Mouse (Mus musculus): Measurements from ENCODE around the gene Zbtb5.
"Not testable (repeated sequence)": the region's sequence is repeated elsewhere in the genome, so short reads cannot be mapped to it uniquely, and the experiment has no call there.

Zbtb5 gene

GRCm38 (mm10) chr4:44970612-44971110 lies 41.6 kb downstream of the Zbtb5 start:
- DNase-seq (ENCODE audit: low spot score in 2 of 2): peak in 1 of 2 experiments; percentile 25

- DNase-seq (ENCODE audit: low spot score in 2 of 2): no peak
Observed at GRCm38 (mm10) chr4:44970056-44970455, 42.2 kb downstream of the Zbtb5 start.

DNA sequence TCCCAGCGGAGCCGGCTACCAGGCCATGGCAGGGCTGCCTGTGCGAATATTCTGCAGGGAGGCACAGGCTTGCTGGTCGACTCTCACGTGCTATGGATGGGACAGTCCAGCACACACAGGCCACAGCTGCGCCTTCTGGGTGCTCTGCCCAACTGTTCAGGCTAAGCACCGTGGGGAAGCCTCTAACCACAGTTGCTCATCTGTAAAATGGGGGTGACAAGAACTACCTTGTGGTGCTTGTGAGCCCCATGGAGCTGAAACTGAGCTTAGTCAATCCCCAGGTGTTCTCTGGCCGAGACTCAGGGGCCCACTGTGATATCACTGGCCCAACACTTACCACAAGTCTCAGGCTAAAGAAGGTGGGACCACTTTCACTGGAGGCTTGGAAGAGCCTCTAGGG lies 44.8 kb downstream of the Zbtb5 start:
- no peak for DNase-seq (ENCODE audit: low spot score in 2 of 2)

DNA sequence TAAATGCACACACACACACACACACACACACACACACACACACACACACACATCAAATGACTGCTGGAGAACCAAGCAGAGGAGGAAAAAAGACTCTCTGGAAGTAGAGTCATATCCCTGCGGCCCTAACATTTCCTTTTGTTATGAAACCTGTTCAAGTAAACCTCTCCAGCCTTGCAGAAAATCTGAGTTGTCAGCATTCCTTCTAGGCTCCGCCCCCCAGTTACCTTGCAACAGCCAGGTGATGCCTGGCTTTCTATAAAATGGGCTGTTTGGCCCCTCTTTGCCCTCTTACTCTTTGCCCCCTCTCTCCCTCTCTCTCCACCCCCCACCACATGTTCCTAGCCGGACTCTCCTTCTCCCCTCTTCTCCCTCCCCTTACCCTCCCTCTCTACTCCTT lies 46.5 kb downstream of the Zbtb5 start:
- DNase-seq (ENCODE audit: low spot score in 2 of 2): no peak

DNA sequence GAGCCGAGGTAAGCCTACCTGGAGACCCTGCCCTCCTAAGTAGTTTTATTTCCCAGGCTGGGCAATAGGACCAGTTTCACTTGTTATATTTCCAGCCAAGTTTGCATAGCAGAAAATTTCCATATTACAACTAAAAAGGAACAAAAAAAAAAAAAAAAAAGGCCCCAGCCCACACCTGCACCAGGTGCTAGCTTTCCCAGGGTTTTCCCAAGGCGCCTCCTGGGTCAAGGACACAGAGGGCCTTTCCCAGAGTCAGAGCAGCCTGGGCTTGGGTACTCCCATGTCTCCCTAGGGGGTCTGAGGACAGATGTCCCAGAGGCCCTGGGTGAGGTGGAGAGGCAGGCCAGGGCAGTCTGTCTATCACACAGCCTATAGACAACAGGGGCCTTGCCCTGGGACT lies 47.0 kb downstream of the Zbtb5 start:
- no peak for DNase-seq (ENCODE audit: low spot score in 2 of 2)

DNA sequence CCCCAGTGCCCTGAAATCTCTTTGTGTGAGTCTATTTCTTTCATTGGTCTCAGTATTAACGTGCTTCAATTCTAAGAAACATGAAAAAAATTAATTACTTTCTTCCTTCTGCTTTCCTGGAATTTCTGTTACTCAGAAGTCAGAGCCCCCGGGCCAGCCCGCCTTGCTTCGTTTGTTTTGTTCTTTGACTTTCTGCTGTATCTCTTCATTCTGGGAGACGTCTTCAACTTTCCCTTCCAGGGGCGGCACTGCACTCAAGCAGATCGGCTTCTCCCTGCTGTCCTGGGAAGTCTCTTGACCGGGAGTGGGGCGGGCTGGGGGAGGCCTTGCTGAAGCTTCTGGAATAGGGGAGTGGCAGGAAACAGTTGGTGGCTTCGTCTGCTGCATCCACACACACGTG lies 49.1 kb downstream of the Zbtb5 start:
- DNase-seq (ENCODE audit: low spot score in 2 of 2): no peak

DNA sequence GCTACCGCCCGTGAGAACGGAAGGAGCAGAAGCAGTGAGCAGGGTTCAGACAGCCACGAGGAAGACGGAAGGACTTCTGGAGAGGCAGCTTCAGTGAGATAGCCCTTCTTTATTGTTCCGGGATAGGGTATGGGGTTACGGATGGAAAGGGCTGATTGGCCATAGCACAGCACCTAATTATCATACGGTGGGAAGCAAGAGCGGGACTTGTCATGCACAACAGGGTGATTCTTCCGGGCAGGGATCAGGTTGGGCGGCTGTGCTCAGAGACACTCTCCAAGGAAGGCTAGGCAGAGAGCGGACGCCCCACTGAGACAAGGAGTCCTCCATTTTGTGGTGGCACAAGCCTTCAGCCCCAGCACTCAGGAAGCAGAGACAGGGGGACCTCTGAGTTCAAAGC lies 53.0 kb downstream of the Zbtb5 start:
- no peak for DNase-seq (ENCODE audit: low spot score in 2 of 2)

GRCm38 (mm10) chr4:44958776-44959175 lies 53.4 kb downstream of the Zbtb5 start:
- no peak for DNase-seq (ENCODE audit: low spot score in 2 of 2)

GRCm38 (mm10) chr4:44953041-44953440 lies 59.2 kb downstream of the Zbtb5 start:
- DNase-seq (ENCODE audit: low spot score in 2 of 2): no peak

GRCm38 (mm10) chr4:44948314-44948713 lies 63.9 kb downstream of the Zbtb5 start:
- DNase-seq (ENCODE audit: low spot score in 2 of 2): no peak

DNA sequence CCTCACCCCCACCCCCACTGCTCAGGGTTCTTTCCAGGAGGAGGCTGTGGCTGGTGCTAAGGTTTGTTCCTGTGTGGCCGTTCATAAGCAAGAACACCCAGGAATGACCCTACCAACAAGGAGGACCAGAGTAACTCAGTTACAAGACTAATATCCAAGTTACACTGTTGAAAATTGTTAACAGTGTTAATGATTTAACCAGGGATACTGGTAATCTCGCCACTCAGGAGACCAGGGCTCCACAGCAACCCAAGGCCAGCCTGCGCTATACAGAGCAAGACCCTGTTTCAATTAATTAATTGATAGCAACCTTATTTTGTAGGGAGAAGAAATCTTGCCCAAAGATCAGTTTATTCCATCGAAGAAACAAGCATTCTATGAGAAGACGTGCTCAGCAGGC lies 64.7 kb downstream of the Zbtb5 start:
- no peak for DNase-seq (ENCODE audit: low spot score in 2 of 2)

- DNase-seq (ENCODE audit: low spot score in 2 of 2): not testable (repeated sequence)
Observed at GRCm38 (mm10) chr4:44946126-44946525, 66.1 kb downstream of the Zbtb5 start.

- DNase-seq (ENCODE audit: low spot score in 2 of 2): no peak
Observed at GRCm38 (mm10) chr4:44944426-44945075, 67.7 kb downstream of the Zbtb5 start.

DNA sequence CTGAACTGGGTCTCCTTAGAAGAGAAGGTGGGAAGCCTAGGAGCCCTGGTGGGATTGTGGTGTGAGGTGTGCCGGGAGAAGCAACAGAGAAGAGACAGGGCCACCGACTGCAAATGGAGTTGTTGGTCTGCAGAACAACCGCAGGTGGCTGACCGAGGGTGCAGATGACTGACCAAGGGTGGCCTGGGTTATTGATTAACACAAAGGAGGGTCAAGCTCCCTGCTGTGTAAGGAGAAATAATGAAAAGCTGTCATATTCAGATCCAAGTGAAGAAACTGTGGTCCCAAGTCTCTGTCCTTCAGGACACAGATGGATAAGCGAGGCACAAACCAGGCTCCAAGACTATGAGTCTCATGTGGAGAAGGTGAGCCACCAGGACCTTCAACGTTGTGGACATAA lies 68.7 kb downstream of the Zbtb5 start:
- DNase-seq (ENCODE audit: low spot score in 2 of 2): no peak

DNA sequence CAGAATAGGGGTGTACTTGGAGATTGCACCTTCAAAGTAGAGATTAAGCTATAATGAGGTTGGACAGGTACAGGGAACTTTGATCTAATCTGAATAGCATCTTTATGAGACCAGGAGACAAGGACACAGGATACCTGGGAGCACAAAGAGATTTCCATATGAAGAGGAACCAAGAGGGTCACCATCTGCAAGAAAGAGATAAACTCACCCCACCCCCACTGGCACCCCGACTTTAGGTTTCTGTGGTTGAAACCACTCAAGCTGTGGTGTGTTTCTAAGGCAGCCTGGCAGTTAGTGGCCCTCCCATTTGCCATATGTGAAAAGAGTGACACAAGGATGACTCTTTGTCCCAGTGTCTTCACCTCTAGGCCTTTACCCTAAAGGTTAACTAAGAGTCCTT lies 70.0 kb downstream of the Zbtb5 start:
- DNase-seq (ENCODE audit: low spot score in 2 of 2): no peak
